Mouse (Mus musculus) intestine, embryonic 14.5 days (tissue): ENCODE results near the gene Kctd12b. TPM values are rescaled to one million over a fixed set of nuclear protein-coding genes. Genes with fewer than 3 reads are reported as not detected.
"Not testable (repeated sequence)": the region's sequence is repeated elsewhere in the genome, so short reads cannot be mapped to it uniquely, and the experiment has no call there.

ENCODE experiments used
- ATAC-seq: fragments of 200-750 bp; cut with Nextera tagmentation; replicated peaks from 2 replicates; pipeline ENCODE4 v1.8.0; 2017; ENCODE audit warnings: low read depth, moderate number of reproducible peaks, moderate TSS enrichment, moderate library complexity; ENCODE audit not compliant: low FRiP score, low TSS enrichment
- DNase-seq: peaks from one replicate; pipeline ENCODE4 v3.0.0-alpha.2; 2018; ENCODE audit warnings: low spot score
- H3K27ac ChIP-seq: fragments of 300-500 bp; sonication (generic); 2 replicates; pipeline ENCODE4 v1.5.1; 2014; ENCODE audit warnings: low read depth, mild to moderate bottlenecking, control low read depth
- H3K27me3 ChIP-seq: fragments of 300-500 bp; sonication (generic); replicated peaks from 2 replicates; pipeline ENCODE4 v1.6.1; 2014; ENCODE audit warnings: low read length, control low read depth; ENCODE audit not compliant: control insufficient read depth, insufficient read depth
- H3K36me3 ChIP-seq: fragments of 300-500 bp; sonication (generic); 2 replicates; pipeline ENCODE4 v1.6.1; 2014; ENCODE audit warnings: low read length, control low read depth; ENCODE audit not compliant: control insufficient read depth, insufficient read depth
- H3K4me1 ChIP-seq: fragments of 300-500 bp; sonication (generic); replicated peaks from 2 replicates; pipeline ENCODE4 v1.6.1; 2014; ENCODE audit warnings: low read length, control low read depth, mixed read lengths; ENCODE audit not compliant: control insufficient read depth, insufficient read depth
- H3K4me2 ChIP-seq: fragments of 300-500 bp; sonication (generic); 2 replicates; pipeline ENCODE4 v1.6.1; 2014; ENCODE audit warnings: low read length
- H3K4me3 ChIP-seq: fragments of 300-500 bp; sonication (generic); 2 replicates; pipeline ENCODE4 v1.5.1; 2014; ENCODE audit warnings: low read depth, low read length, control low read depth, mixed read lengths
- H3K9ac ChIP-seq: fragments of 300-500 bp; sonication (generic); 2 replicates; pipeline ENCODE4 v1.6.1; 2014; ENCODE audit warnings: mild to moderate bottlenecking, low read length
- H3K9me3 ChIP-seq: fragments of 300-500 bp; sonication (generic); 2 replicates; pipeline ENCODE4 v1.6.1; 2016; ENCODE audit warnings: low read length, control low read depth; ENCODE audit not compliant: control insufficient read depth
- WGBS: fragments of 180-500 bp; shearing (Covaris S2); extraction: QIAGEN DNeasy Blood & Tissue Kit; methylation state at CpG from one replicate; pipeline ENCODE4 v1.1.7; 2014; 5-methylcytosine and 5-hydroxymethylcytosine counted together
- polyA plus RNA-seq: library from polyadenylated mRNA; unstranded; fragments of >200 nt; fragmentation: Nextera tagmentation; extraction: Ambion mirVana; gene quantifications from 2 replicates; pipeline ENCODE4 v1.2.1, GENCODE M21; 2014

Gene Kctd12b
- polyA plus RNA-seq, 1 experiment from 2014 or later = 5.4 TPM

GRCm38 (mm10) chrX:153700463-153700862, 4.3 kb upstream of the Kctd12b start:
- ATAC-seq = no peak
- H3K27me3 ChIP-seq = no peaks in the 10 kb centered on the region
- 65% methylated on average over 3 of the region's 3 CpGs for WGBS
- H3K4me2 ChIP-seq = no peak overlapping the region
- H3K9ac ChIP-seq = no peak overlapping the region
- H3K4me1 ChIP-seq = no peaks in the 10 kb centered on the region
- DNase-seq = no peak
- no peak overlapping the region for H3K4me3 ChIP-seq
- no peaks in the 10 kb centered on the region for H3K36me3 ChIP-seq
- H3K27ac ChIP-seq = no peak overlapping the region
- no peaks in the 10 kb centered on the region for H3K9me3 ChIP-seq

- H3K4me3 ChIP-seq, H3K36me3 ChIP-seq, DNase-seq, H3K9ac ChIP-seq, ATAC-seq, H3K27ac ChIP-seq, H3K4me2 ChIP-seq, H3K4me1 ChIP-seq, H3K9me3 ChIP-seq, H3K27me3 ChIP-seq: not testable (repeated sequence)
- 69% methylated on average over 2 of the region's 2 CpGs for WGBS
These were observed 28.0 kb downstream of the Kctd12b start for GRCm38 (mm10) chrX:153668233-153668632.

- no peak overlapping the region for H3K4me2 ChIP-seq
These were observed 31.3 kb downstream of the Kctd12b start for GRCm38 (mm10) chrX:153664903-153665302.

GRCm38 (mm10) chrX:153656949-153657348, 39.2 kb downstream of the Kctd12b start:
- DNase-seq = no peak
- Histone ChIP-seq H3K4me3 (no peak overlapping the region), H3K4me1 (no peaks in the 10 kb centered on the region), H3K27me3 (no peaks in the 10 kb centered on the region), H3K36me3 (no peaks in the 10 kb centered on the region), H3K9ac (no peak overlapping the region), H3K4me2 (no peak overlapping the region), H3K9me3 (no peaks in the 10 kb centered on the region), H3K27ac (no peak overlapping the region)
- WGBS = 80% methylated on average over 3 of the region's 3 CpGs
- ATAC-seq = no peak

More at GRCm38 (mm10) chrX:153664903-153665302, 31.3 kb downstream of the Kctd12b start:
- Histone ChIP-seq H3K4me1 (no peaks in the 10 kb centered on the region), H3K27ac (no peak overlapping the region), H3K27me3 (no peaks in the 10 kb centered on the region), H3K4me3 (no peak overlapping the region), H3K9me3 (no peaks in the 10 kb centered on the region), H3K9ac (no peak overlapping the region), H3K36me3 (no peaks in the 10 kb centered on the region)
- DNase-seq (no peak), ATAC-seq (no peak)
- 78% methylated on average over 3 of the region's 3 CpGs for WGBS

GRCm38 (mm10) chrX:153640615-153641014, 55.6 kb downstream of the Kctd12b start:
- H3K9me3 ChIP-seq = no peaks in the 10 kb centered on the region
- H3K4me1 ChIP-seq = no peaks in the 10 kb centered on the region
- H3K4me2 ChIP-seq = no peak overlapping the region
- H3K36me3 ChIP-seq = no peaks in the 10 kb centered on the region
- no peak overlapping the region for H3K4me3 ChIP-seq
- no peak overlapping the region for H3K9ac ChIP-seq
- H3K27ac ChIP-seq = no peak overlapping the region
- WGBS = 61% methylated on average over 3 of the region's 3 CpGs
- DNase-seq (no peak), ATAC-seq (no peak)
- no peaks in the 10 kb centered on the region for H3K27me3 ChIP-seq

GRCm38 (mm10) chrX:153636247-153636646, 59.9 kb downstream of the Kctd12b start:
- no peak for DNase-seq
- 3% methylated on average over 1 of the region's 1 CpGs for WGBS

More at GRCm38 (mm10) chrX:153636247-153636646, 59.9 kb downstream of the Kctd12b start:
- H3K27me3 ChIP-seq = no peaks in the 10 kb centered on the region
- no peak for ATAC-seq
- H3K27ac ChIP-seq = no peak overlapping the region
- H3K36me3 ChIP-seq = no peaks in the 10 kb centered on the region
- H3K9me3 ChIP-seq = no peaks in the 10 kb centered on the region
- no peak overlapping the region for H3K4me2 ChIP-seq
- no peaks in the 10 kb centered on the region for H3K4me1 ChIP-seq
- no peak overlapping the region for H3K4me3 ChIP-seq
- H3K9ac ChIP-seq = no peak overlapping the region

Other genes starting within 250 kb of the Kctd12b start
- 27.5 and 30.8 TPM in 2 replicates for gene Ubqln2, start 198.2 kb downstream of the Kctd12b start, polyA plus RNA-seq
- not detected in 2 replicates for gene Cypt3, start 137.8 kb downstream of the Kctd12b start, polyA plus RNA-seq
- gene Nbdy, start 27.2 kb upstream of the Kctd12b start, polyA plus RNA-seq = 96.0 and 101 TPM in 2 replicates
- gene Spin2c, start 135.8 kb upstream of the Kctd12b start, polyA plus RNA-seq = 16.9 and 21.8 TPM in 2 replicates